Mouse (Mus musculus) gastrocnemius, adult 8-10 months (tissue): ENCODE data around the gene Mpst. TPM values are rescaled to one million over a fixed set of nuclear protein-coding genes. Genes with fewer than 3 reads are reported as not detected.

Experiments
- total RNA-seq, 4 experiments: library from RNA; stranded (reverse); gene quantifications; 2 replicates each; pipeline ENCODE4 v1.2.4; 2022

Mpst gene
- total RNA-seq, 4 experiments from 2014 or later: 58.9 to 65.3 (median 59.7) TPM

Other genes with a start within 250 kb of the Mpst start
- gene Ift27, start 232.3 kb upstream of the Mpst start, total RNA-seq: 10 to 100 TPM in 3 of 4 experiments, 1 to 10 TPM in 1; 9.0 to 16.1 (median 12.5) TPM
- gene Pvalb, start 200.0 kb upstream of the Mpst start, total RNA-seq: over 10,000 TPM; 12,380 to 17,080 (median 15,669) TPM
- gene Ncf4, start 161.6 kb upstream of the Mpst start, total RNA-seq: under 1 TPM in 3 of 4 experiments, not detected in 1; 0.24 to 0.94 (median 0.74) TPM
- under 1 TPM; 0.39 to 0.56 (median 0.43) TPM for gene Csf2rb2, start 100.7 kb upstream of the Mpst start, total RNA-seq
- under 1 TPM; 0.41 to 0.99 (median 0.81) TPM for gene Csf2rb, start 80.7 kb upstream of the Mpst start, total RNA-seq
- gene Tex33, start 10.5 kb upstream of the Mpst start, total RNA-seq: not detected
- gene Tst, start 509 bp upstream of the Mpst start, total RNA-seq: 10 to 100 TPM; 19.1 to 25.8 (median 22.3) TPM
- gene Kctd17, start 22.1 kb downstream of the Mpst start, total RNA-seq: 10 to 100 TPM in 1 of 4 experiments, 1 to 10 TPM in 3; 5.9 to 10.3 (median 8.2) TPM
- gene Tmprss6, start 62.2 kb downstream of the Mpst start, total RNA-seq: under 1 TPM in 1 of 4 experiments, not detected in 3; 0.11 TPM
- not detected for gene Il2rb, start 88.9 kb downstream of the Mpst start, total RNA-seq
- 1 to 10 TPM in 3 of 4 experiments, under 1 TPM in 1; 0.82 to 2.9 (median 1.6) TPM for gene C1qtnf6, start 125.0 kb downstream of the Mpst start, total RNA-seq
- not detected for gene Sstr3, start 138.3 kb downstream of the Mpst start, total RNA-seq
- gene Rac2, start 166.4 kb downstream of the Mpst start, total RNA-seq: 1 to 10 TPM in 2 of 4 experiments, not detected in 2; 1.1 to 1.3 TPM
- gene Cyth4, start 190.6 kb downstream of the Mpst start, total RNA-seq: 1 to 10 TPM in 2 of 4 experiments, under 1 TPM in 2; 0.80 to 1.9 (median 1.1) TPM